Mouse (Mus musculus): ENCODE measurements around the gene Efcab11. TPM values are rescaled to one million over a fixed set of nuclear protein-coding genes. Genes with fewer than 3 reads are reported as not detected.

Efcab11 gene
- polyA plus RNA-seq, 1 experiment from 2014 or later = 5.7 TPM

- H3K4me1 ChIP-seq (replicated peaks) = no peaks in the 10 kb centered on the region
- no peak overlapping the region for H3K4me3 ChIP-seq (replicated peaks)
- H3K27me3 ChIP-seq = no peaks in the 10 kb centered on the region
- no peak overlapping the region for H3K9ac ChIP-seq
- 54% methylated on average over 2 of the region's 2 CpGs for WGBS (ENCODE audit: insufficient replicate concordance)
- H3K36me3 ChIP-seq = no peaks in the 10 kb centered on the region
- H3K4me2 ChIP-seq = no peak overlapping the region
- H3K9me3 ChIP-seq (replicated peaks) = no peaks in the 10 kb centered on the region
- no peak overlapping the region for H3K27ac ChIP-seq
- ATAC-seq (ENCODE audit: low read depth) (no peak), DNase-seq (no peak)
These were observed 88.3 kb downstream of the Efcab11 start for GRCm38 (mm10) chr12:99795921-99796320.

GRCm38 (mm10) chr12:99794792-99795620 is 89.2 kb downstream of the Efcab11 start:
- no peaks in the 10 kb centered on the region for H3K36me3 ChIP-seq
- no peak overlapping the region for H3K4me2 ChIP-seq
- H3K9ac ChIP-seq = no peak overlapping the region
- WGBS (ENCODE audit: insufficient replicate concordance) = 60% methylated on average over 7 of the region's 7 CpGs
- H3K27me3 ChIP-seq = no peaks in the 10 kb centered on the region
- H3K4me1 ChIP-seq (replicated peaks) = no peaks in the 10 kb centered on the region
- no peaks in the 10 kb centered on the region for H3K9me3 ChIP-seq (replicated peaks)
- no peak overlapping the region for H3K27ac ChIP-seq
- DNase-seq = no peak
- no peak for ATAC-seq (ENCODE audit: low read depth)
- H3K4me3 ChIP-seq (replicated peaks) = no peak overlapping the region

GRCm38 (mm10) chr12:99794158-99794515 is 90.1 kb downstream of the Efcab11 start:
- H3K27ac ChIP-seq = no peak overlapping the region
- 79% methylated on average over 4 of the region's 4 CpGs for WGBS (ENCODE audit: insufficient replicate concordance)
- H3K9me3 ChIP-seq (replicated peaks) = no peaks in the 10 kb centered on the region
- DNase-seq (no peak), ATAC-seq (ENCODE audit: low read depth) (no peak)
- H3K4me1 ChIP-seq (replicated peaks) = no peaks in the 10 kb centered on the region
- no peak overlapping the region for H3K4me3 ChIP-seq (replicated peaks)
- H3K9ac ChIP-seq = no peak overlapping the region
- H3K27me3 ChIP-seq = no peaks in the 10 kb centered on the region
- H3K36me3 ChIP-seq = no peaks in the 10 kb centered on the region
- no peak overlapping the region for H3K4me2 ChIP-seq

- Histone ChIP-seq H3K27me3 (no peaks in the 10 kb centered on the region), H3K4me2 (no peak overlapping the region), H3K36me3 (no peaks in the 10 kb centered on the region), H3K4me3 (replicated peaks) (no peak overlapping the region), H3K4me1 (replicated peaks) (no peaks in the 10 kb centered on the region), H3K9me3 (replicated peaks) (no peaks in the 10 kb centered on the region), H3K9ac (no peak overlapping the region), H3K27ac (no peak overlapping the region)
- no peak for DNase-seq
- 52% methylated on average over 10 of the region's 10 CpGs for WGBS (ENCODE audit: insufficient replicate concordance)
- no peak for ATAC-seq (ENCODE audit: low read depth)
These were observed 90.6 kb downstream of the Efcab11 start for GRCm38 (mm10) chr12:99793465-99794157.

- no peaks in the 10 kb centered on the region for H3K4me1 ChIP-seq (replicated peaks)
- H3K4me3 ChIP-seq (replicated peaks) = no peak overlapping the region
- DNase-seq (no peak), ATAC-seq (ENCODE audit: low read depth) (no peak)
- H3K36me3 ChIP-seq = no peaks in the 10 kb centered on the region
- no peak overlapping the region for H3K4me2 ChIP-seq
- WGBS (ENCODE audit: insufficient replicate concordance) = 31% methylated on average over 5 of the region's 5 CpGs
- H3K27me3 ChIP-seq = no peaks in the 10 kb centered on the region
- H3K9me3 ChIP-seq (replicated peaks) = no peaks in the 10 kb centered on the region
- no peak overlapping the region for H3K9ac ChIP-seq
- H3K27ac ChIP-seq = no peak overlapping the region
These were observed 94.8 kb downstream of the Efcab11 start for GRCm38 (mm10) chr12:99789283-99789960.

GRCm38 (mm10) chr12:99781774-99782173 is 102.5 kb downstream of the Efcab11 start:
- 77% methylated on average over 5 of the region's 5 CpGs for WGBS (ENCODE audit: insufficient replicate concordance)
- H3K4me1 ChIP-seq (replicated peaks) = no peaks in the 10 kb centered on the region
- no peaks in the 10 kb centered on the region for H3K9me3 ChIP-seq (replicated peaks)
- DNase-seq (no peak), ATAC-seq (ENCODE audit: low read depth) (no peak)
- no peak overlapping the region for H3K4me2 ChIP-seq
- no peak overlapping the region for H3K27ac ChIP-seq
- H3K27me3 ChIP-seq = no peaks in the 10 kb centered on the region
- H3K9ac ChIP-seq = no peak overlapping the region
- no peak overlapping the region for H3K4me3 ChIP-seq (replicated peaks)
- no peaks in the 10 kb centered on the region for H3K36me3 ChIP-seq

GRCm38 (mm10) chr12:99780396-99780795 is 103.8 kb downstream of the Efcab11 start:
- Histone ChIP-seq H3K27me3 (no peaks in the 10 kb centered on the region), H3K9me3 (replicated peaks) (no peaks in the 10 kb centered on the region), H3K4me2 (no peak overlapping the region), H3K4me3 (replicated peaks) (no peak overlapping the region), H3K4me1 (replicated peaks) (no peaks in the 10 kb centered on the region), H3K27ac (no peak overlapping the region), H3K36me3 (no peaks in the 10 kb centered on the region), H3K9ac (no peak overlapping the region)
- no peak for ATAC-seq (ENCODE audit: low read depth)
- no peak for DNase-seq
- WGBS (ENCODE audit: insufficient replicate concordance) = 73% methylated on average over 3 of the region's 3 CpGs

- H3K4me3 ChIP-seq (replicated peaks) = no peak overlapping the region
- H3K4me1 ChIP-seq (replicated peaks) = no peaks in the 10 kb centered on the region
- H3K27ac ChIP-seq = no peak overlapping the region
- WGBS (ENCODE audit: insufficient replicate concordance) = 69% methylated on average over 7 of the region's 7 CpGs
- no peak overlapping the region for H3K9ac ChIP-seq
- H3K4me2 ChIP-seq = no peak overlapping the region
- no peaks in the 10 kb centered on the region for H3K9me3 ChIP-seq (replicated peaks)
- H3K27me3 ChIP-seq = no peaks in the 10 kb centered on the region
- no peak for ATAC-seq (ENCODE audit: low read depth)
- H3K36me3 ChIP-seq = no peaks in the 10 kb centered on the region
- DNase-seq = no peak
These were observed 104.3 kb downstream of the Efcab11 start for GRCm38 (mm10) chr12:99779908-99780307.

- Histone ChIP-seq H3K9ac (no peak overlapping the region), H3K27me3 (no peaks in the 10 kb centered on the region), H3K4me3 (replicated peaks) (no peak overlapping the region), H3K36me3 (no peaks in the 10 kb centered on the region), H3K27ac (no peak overlapping the region), H3K9me3 (replicated peaks) (no peaks in the 10 kb centered on the region), H3K4me1 (replicated peaks) (no peaks in the 10 kb centered on the region), H3K4me2 (no peak overlapping the region)
- WGBS (ENCODE audit: insufficient replicate concordance) = 58% methylated on average over 8 of the region's 8 CpGs
- no peak for DNase-seq
- ATAC-seq (ENCODE audit: low read depth) = no peak
These were observed 107.6 kb downstream of the Efcab11 start for GRCm38 (mm10) chr12:99776497-99777139.

- no peak overlapping the region for H3K27ac ChIP-seq
- H3K9ac ChIP-seq = no peak overlapping the region
- H3K9me3 ChIP-seq (replicated peaks) = no peaks in the 10 kb centered on the region
- H3K4me3 ChIP-seq (replicated peaks) = no peak overlapping the region
- WGBS (ENCODE audit: insufficient replicate concordance) = 54% methylated on average over 2 of the region's 2 CpGs
- H3K27me3 ChIP-seq = no peaks in the 10 kb centered on the region
- H3K4me2 ChIP-seq = no peak overlapping the region
- H3K4me1 ChIP-seq (replicated peaks) = no peaks in the 10 kb centered on the region
- DNase-seq (no peak), ATAC-seq (ENCODE audit: low read depth) (no peak)
- H3K36me3 ChIP-seq = no peaks in the 10 kb centered on the region
These were observed 109.4 kb downstream of the Efcab11 start for GRCm38 (mm10) chr12:99774864-99775263.

GRCm38 (mm10) chr12:99773636-99774193 is 110.5 kb downstream of the Efcab11 start:
- Histone ChIP-seq H3K4me2 (no peak overlapping the region), H3K9ac (no peak overlapping the region), H3K27ac (no peak overlapping the region), H3K4me1 (replicated peaks) (no peaks in the 10 kb centered on the region), H3K27me3 (no peaks in the 10 kb centered on the region), H3K36me3 (no peaks in the 10 kb centered on the region), H3K9me3 (replicated peaks) (no peaks in the 10 kb centered on the region), H3K4me3 (replicated peaks) (no peak overlapping the region)
- no peak for DNase-seq
- no peak for ATAC-seq (ENCODE audit: low read depth)
- 67% methylated on average over 5 of the region's 5 CpGs for WGBS (ENCODE audit: insufficient replicate concordance)

Data from liver, embryonic 13.5 days (tissue).